Mouse (Mus musculus): ENCODE results near the gene Dip2c.
A peak's percentile ranks its signal among the peaks of the same experiment; 100 is the strongest.

Dip2c gene

DNA sequence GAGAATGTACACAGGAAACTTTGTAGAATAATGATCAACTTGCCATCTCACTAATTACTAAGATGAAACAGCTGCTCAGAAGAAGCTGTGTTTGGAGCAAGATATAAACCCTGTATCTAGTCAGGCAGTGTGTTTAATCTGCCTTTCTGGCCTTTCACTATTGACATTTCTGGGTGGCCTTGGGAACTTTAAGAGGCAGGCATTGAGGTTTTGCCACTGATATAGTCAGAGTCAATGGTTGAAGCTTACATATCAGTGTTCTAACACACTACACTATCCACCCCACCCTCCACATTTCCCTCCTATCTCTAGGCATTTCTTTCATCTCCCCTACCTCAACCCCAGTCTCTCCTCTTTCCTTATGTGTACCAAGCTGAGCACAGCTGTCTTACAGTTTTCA, 149.9 kb downstream of the Dip2c start:
- DNase-seq: no peak

GRCm38 (mm10) chr13:9426779-9427178, 150.5 kb downstream of the Dip2c start:
- peak in 1 of 2 experiments; percentile 36 for DNase-seq

DNA sequence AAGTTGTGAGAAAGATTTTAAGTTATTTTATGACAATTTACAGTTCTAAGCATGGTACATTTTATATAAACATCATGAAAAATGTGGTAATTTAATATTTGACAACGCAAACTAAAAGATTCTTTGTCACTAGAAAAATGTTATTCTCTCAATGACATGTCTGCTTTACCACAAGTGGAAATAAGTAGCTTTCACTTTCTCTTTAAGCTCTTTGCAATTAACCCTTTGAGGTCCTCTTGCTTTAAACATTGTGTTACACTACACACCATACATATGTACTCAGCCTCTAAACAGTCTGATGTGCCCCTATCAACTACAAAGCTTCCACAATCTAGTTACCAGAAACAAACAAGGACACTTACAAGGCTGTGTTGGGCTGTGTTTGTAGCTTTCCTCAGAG, 153.6 kb downstream of the Dip2c start:
- no peak for DNase-seq

GRCm38 (mm10) chr13:9430724-9431123, 154.4 kb downstream of the Dip2c start:
- no peak for DNase-seq

- DNase-seq: no peak
These were observed 155.1 kb downstream of the Dip2c start for GRCm38 (mm10) chr13:9431441-9431840.

DNA sequence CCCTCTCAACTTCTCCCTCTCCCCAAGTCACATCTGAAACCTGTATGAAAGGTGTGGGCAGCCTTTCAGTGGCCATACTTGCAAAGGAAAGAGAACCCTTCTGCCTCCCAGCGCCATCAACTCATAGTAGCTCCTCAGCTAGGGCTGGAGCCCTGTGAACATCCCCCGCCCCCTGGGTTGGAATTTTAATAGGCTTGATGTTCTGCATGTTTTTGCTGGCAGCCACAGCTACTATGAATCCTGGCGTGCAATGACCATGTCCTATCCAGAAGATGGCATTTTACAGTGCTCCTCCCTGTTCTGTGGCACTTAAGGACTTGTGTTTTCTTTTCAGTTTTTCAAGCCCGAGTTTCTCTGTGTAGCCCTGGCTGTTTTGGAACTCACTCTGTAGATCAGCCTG, 166.7 kb downstream of the Dip2c start:
- no peak for DNase-seq

GRCm38 (mm10) chr13:9445533-9446294, 169.4 kb downstream of the Dip2c start:
- no peak for DNase-seq

DNA sequence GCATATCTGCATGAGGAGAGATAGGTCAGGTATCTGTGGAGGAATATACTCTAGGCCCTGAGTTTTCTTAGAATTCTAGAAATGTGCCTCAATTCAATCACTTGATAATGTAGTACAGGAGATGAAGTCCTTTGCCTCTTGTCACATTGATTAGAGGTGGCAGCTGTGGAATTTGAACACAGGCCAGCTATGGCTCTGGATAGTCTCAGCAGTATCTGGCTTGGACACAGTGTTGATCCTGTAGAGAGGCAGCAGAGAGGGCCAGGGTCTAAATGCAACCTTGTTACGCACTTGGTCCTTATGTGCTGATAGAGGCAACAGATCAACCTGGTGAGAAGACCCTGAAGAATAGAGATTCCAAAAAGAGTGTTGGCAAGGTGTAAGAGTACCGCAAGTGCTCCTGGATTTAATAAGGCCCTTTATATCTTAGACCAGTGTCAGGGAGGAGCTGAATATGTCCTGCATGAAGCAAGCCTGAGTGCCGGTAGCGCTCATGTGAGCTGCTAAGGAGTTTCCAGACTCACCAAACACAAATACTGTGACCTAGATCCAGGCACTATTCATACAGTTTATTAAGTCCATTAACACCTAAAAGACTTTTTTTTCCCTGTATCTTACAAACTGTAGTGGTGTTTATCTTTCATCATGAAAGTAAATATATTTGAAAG, 170.3 kb downstream of the Dip2c start:
- peak; percentile 46 to 51 for DNase-seq

DNA sequence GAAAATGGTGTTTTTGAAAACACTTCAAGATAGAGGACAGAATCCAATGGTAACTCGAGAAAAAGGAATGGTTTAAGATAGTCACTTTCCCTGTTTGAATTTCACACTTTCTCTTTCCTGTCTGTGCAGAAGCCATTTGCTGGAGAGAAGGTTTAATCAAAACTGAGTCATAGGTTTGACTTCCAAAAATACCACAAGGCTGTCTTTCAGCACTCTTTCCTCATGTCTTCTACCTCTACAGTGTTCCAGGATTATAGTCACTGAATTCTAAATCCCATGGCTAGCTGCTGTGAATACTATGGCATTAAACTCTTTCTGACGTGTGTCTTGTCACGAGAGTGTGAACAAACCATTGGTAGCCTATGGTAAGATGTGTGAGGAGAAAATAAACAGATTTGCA, 173.9 kb downstream of the Dip2c start:
- no peak for DNase-seq

GRCm38 (mm10) chr13:9451952-9452351, 175.6 kb downstream of the Dip2c start:
- no peak for DNase-seq

DNA sequence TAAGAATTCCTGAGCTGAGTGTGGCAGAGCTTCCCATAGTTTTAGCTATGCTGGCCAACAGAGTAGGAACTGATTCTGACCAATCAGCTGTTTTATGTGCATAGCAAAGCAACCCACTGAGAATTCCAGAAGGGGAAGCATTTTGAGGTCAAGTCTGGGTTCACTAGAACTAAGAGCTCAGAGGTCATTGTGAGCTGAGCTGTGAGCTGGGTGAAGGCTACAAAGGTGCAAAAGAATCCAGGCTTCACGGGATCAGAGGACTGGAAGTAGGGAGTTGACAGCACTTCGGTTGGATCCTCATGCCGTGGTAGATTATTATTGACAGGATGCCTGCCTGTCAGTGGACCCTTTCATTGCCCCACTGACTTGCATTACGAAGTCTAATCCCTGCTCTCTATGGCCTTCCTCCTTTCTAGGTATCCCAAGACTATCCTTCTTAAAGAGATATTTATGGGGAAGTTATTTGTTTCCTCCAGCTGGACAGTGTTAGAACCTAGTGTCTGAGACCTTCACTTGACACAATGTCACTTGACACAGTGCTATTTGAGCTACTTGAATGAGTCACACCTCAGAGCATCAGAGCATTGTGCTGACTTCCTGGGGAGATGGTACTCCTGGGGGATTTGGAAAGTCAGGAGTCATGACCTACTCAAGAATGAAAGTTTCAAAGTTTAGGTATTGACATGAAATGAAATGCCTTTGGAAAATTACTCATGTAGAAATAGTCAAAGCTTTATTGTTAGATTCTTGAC, 178.3 kb downstream of the Dip2c start:
- DNase-seq: no peak

DNA sequence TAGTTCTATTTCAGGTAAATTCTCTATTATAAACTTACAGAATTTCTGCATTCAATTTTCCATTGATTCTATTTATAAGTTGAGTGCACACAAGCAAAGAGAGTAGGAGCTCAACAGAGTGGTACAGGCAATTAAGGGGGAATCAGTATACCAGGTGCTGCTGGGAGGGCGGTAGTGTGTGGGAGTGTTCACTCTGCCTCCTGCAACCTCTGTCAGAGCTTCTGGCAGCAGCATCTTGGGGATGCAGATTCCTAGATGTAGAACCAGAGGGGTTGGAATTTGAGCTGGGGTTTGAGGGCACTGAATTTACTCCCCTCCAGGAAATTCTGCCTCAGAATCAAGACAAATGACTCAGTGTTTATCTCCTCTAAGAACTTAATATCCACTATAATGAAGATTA, 179.7 kb downstream of the Dip2c start:
- no peak for DNase-seq

GRCm38 (mm10) chr13:9457420-9458308, 181.3 kb downstream of the Dip2c start:
- no peak for DNase-seq

DNA sequence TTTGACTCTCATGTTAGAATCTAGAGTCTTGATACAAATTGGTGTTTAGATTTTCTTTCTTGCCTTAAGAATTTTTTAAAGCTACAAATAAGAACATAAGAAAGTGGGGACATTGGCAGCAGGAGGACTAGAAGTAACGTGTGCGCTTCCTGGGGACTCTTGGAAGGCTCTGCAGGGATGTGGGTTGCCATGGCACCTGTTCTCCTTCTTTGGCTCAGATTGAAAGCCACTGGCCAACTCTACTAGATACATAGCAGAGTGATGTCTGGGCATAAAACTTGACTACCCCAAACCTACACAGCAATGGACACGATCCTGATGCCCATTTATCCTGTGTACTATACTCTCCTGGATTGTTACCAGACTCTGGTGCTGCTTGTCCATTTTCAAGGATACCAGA, 188.1 kb downstream of the Dip2c start:
- DNase-seq: peak in 1 of 2 experiments; percentile 31

DNA sequence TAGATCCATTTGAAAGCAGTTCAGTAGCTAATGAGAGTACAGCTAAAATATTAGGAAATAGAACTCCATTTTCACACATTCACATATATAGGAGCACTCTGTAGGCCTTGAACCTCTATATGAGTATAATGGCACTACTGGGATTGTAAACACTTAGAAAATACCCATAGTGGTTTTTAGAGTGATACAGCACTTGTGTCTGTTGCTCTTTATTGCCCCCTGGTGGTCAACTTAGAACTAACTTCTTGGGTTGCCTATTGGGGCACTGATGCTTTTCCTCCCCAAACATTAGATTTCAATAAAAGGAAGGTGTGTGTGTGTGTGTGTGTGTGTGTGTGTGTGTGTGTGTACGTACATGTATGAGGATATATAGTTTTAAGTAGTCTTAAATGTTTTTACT, 190.9 kb downstream of the Dip2c start:
- peak; percentile 37 to 78 for DNase-seq

DNA sequence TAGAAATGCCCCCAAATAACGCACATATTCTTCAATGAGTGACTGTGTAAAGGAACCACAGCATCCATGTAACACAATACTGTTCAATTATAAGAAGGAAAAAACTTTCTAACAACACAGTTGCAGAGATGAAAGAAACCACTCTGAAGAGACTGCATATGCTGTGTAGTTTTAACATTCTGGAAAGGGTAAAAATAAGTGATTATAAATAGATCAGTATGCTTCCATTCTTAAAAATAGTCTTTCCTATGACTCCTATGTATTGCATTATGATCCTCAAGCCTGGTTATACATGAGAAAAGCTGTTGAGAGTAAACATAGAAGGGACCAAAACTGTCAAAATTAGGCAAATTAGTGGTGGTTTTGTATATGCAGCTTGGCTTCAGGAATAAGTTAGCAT, 197.1 kb downstream of the Dip2c start:
- no peak for DNase-seq

DNA sequence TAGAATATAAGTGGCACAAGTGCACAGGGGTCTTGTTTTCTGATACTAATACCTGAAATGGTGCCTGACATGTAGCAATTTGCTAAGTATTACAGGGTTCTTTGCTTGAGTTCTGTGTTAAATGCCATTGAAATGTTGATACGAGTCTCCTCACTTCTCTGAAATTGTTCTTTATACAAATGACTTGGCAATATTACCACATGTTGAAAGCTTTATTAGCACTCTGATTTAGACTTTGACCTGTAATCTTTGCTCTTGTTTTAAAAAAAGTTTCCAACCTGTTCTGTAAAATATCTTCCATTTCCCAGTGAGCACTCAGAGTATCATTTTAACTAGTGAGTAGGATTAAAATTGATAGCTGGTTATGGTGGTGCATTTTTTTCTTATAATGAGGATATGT, 205.4 kb downstream of the Dip2c start:
- DNase-seq: no peak

DNA sequence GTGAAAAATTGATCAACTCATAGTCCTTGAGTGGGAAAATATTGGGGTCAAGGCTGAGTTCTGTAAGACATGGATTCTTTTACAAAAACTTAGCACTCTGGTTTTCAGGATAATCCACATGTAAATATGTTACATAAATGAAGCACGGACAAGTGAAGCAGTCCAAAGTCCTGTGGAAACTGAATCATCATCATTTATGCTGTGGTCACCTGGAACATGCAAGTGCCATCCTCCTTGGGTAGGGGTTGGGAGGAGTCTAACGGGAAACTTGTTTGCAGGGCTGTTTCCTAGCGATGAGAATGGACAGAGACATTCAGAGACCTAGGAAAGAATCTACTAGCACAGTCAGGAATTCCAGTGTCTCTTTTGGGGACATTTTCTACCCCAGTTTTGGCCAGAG, 213.4 kb downstream of the Dip2c start:
- no peak for DNase-seq

DNA sequence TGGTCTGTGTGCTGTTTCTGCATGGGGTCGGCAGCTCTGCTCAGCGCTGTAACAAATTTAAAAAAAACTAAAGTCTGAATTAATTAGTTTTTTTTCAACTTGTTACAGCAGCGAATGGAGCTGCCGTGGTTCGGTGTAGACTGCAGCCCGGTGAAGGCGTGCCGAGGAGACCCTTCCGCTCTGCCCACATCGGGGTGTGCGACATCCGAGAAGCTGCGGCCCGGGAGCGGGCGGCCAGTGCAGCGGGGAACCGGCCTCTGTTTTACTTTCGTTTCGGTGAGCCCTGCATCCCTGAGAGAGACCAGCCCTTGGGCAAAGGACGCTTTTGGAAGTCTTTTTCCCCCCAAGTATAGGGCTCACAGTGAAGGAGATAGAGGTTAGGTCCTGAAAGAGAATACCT, 218.4 kb downstream of the Dip2c start:
- DNase-seq: peak in 1 of 2 experiments; percentile 34

GRCm38 (mm10) chr13:9504118-9504856, 228.0 kb downstream of the Dip2c start:
- DNase-seq: peak; percentile 12 to 21

- no peak for DNase-seq
These were observed 262.2 kb downstream of the Dip2c start for GRCm38 (mm10) chr13:9538556-9538955.

Measured in cerebellum, postnatal 25 days (tissue).